Mouse (Mus musculus) embryonic facial prominence, embryonic 11.5 days (tissue): ENCODE results near the gene 5330417C22Rik. TPM values are rescaled to one million over a fixed set of nuclear protein-coding genes. Genes with fewer than 3 reads are reported as not detected.
A peak's percentile ranks its signal among the peaks of the same experiment; 100 is the strongest.

Experiments used
- ATAC-seq: fragments of 200-750 bp; cut with Nextera tagmentation; replicated peaks from 2 replicates; pipeline ENCODE4 v1.8.0; 2017; ENCODE audit warnings: low read depth; ENCODE audit not compliant: insufficient number of reproducible peaks, low FRiP score, low TSS enrichment
- DNase-seq: peaks from one replicate; pipeline ENCODE4 v3.0.0-alpha.2; 2015; ENCODE audit warnings: low spot score
- H3K27ac ChIP-seq: fragments of 300-500 bp; sonication (generic); replicated peaks from 2 replicates; pipeline ENCODE4 v1.5.1; 2014; ENCODE audit warnings: mild to moderate bottlenecking, low read depth, low read length, control low read depth
- H3K27me3 ChIP-seq: fragments of 300-500 bp; sonication (generic); 2 replicates; pipeline ENCODE4 v1.6.1; 2014; ENCODE audit warnings: mild to moderate bottlenecking, low read length, moderate library complexity, mixed read lengths; ENCODE audit not compliant: control insufficient read depth, insufficient read depth
- H3K36me3 ChIP-seq: fragments of 300-500 bp; sonication (generic); replicated peaks from 2 replicates; pipeline ENCODE4 v1.6.1; 2014; ENCODE audit warnings: low read depth, mild to moderate bottlenecking, low read length, moderate library complexity, mixed read lengths; ENCODE audit not compliant: control insufficient read depth, insufficient read depth
- H3K4me1 ChIP-seq: fragments of 300-500 bp; sonication (generic); 2 replicates; pipeline ENCODE4 v1.6.1; 2014; ENCODE audit warnings: low read length, mixed read lengths; ENCODE audit not compliant: control insufficient read depth, insufficient read depth
- H3K4me2 ChIP-seq: fragments of 300-500 bp; sonication (generic); 2 replicates; pipeline ENCODE4 v1.6.1; 2014; ENCODE audit warnings: low read depth, mild to moderate bottlenecking, control low read depth, low read length, moderate library complexity
- H3K4me3 ChIP-seq: fragments of 300-500 bp; sonication (generic); 2 replicates; pipeline ENCODE4 v1.5.1; 2014; ENCODE audit warnings: low read depth, low read length, control low read depth
- H3K9ac ChIP-seq: fragments of 300-500 bp; sonication (generic); replicated peaks from 2 replicates; pipeline ENCODE4 v1.6.1; 2014; ENCODE audit warnings: mild to moderate bottlenecking, control low read depth, low read length
- H3K9me3 ChIP-seq: fragments of 300-500 bp; sonication (generic); replicated peaks from 2 replicates; pipeline ENCODE4 v1.6.1; 2016; ENCODE audit warnings: mild to moderate bottlenecking, low read length, inconsistent platforms, mixed read lengths; ENCODE audit not compliant: control insufficient read depth
- whole genome bisulfite sequencing: fragments of 180-500 bp; shearing (Covaris S2); extraction: QIAGEN DNeasy Blood & Tissue Kit; methylation state at CpG from one replicate; pipeline ENCODE4 v1.1.7; 2014; 5-methylcytosine and 5-hydroxymethylcytosine counted together
- polyA plus RNA-seq: library from polyadenylated mRNA; unstranded; fragments of >200 nt; fragmentation: Nextera tagmentation; extraction: Ambion mirVana; gene quantifications from 2 replicates; pipeline ENCODE4 v1.2.1, GENCODE M21; 2014

5330417C22Rik gene
- polyA plus RNA-seq, 1 experiment from 2014 or later = 0.48 TPM

GRCm38 (mm10) chr3:108567990-108568877 is 31.9 kb upstream of the 5330417C22Rik start:
- Histone ChIP-seq H3K9me3 (no peaks in the 10 kb centered on the region), H3K9ac (no peak overlapping the region), H3K4me1 (no peaks in the 10 kb centered on the region), H3K4me3 (no peak overlapping the region), H3K4me2 (no peak overlapping the region), H3K36me3 (no peaks in the 10 kb centered on the region), H3K27me3 (no peaks in the 10 kb centered on the region), H3K27ac (no peak overlapping the region)
- peak; percentile 43 for DNase-seq
- WGBS = 20% methylated on average over 15 of the region's 15 CpGs
- no peak for ATAC-seq

- H3K9me3 ChIP-seq = no peaks in the 10 kb centered on the region
- no peaks in the 10 kb centered on the region for H3K4me1 ChIP-seq
- WGBS = 6% methylated on average over 4 of the region's 4 CpGs
- H3K27ac ChIP-seq = peak overlapping the region; percentile 81
- H3K36me3 ChIP-seq = no peaks in the 10 kb centered on the region
- H3K4me3 ChIP-seq = peak overlapping the region; percentile 89
- peak overlapping the region; percentile 47 for H3K9ac ChIP-seq
- H3K4me2 ChIP-seq = peak overlapping the region; percentile 71
- DNase-seq = peak; percentile 93
- no peaks in the 10 kb centered on the region for H3K27me3 ChIP-seq
- ATAC-seq = 0 out of 2 replicates have a peak, but pooled peaks have one; percentile 8
Measured at GRCm38 (mm10) chr3:108563309-108563708, 27.0 kb upstream of the 5330417C22Rik start.

GRCm38 (mm10) chr3:108562777-108563271 is 26.5 kb upstream of the 5330417C22Rik start:
- H3K9ac ChIP-seq = peak overlapping the region; percentile 47
- peak; percentile 37 for DNase-seq
- peak; percentile 45; the same call in 1 of the 2 replicates for ATAC-seq
- H3K4me2 ChIP-seq = peak overlapping the region; percentile 71
- 8% methylated on average over 15 of the region's 15 CpGs for WGBS
- H3K27ac ChIP-seq = peak overlapping the region; percentile 81
- H3K4me1 ChIP-seq = no peaks in the 10 kb centered on the region
- H3K9me3 ChIP-seq = no peaks in the 10 kb centered on the region
- no peaks in the 10 kb centered on the region for H3K36me3 ChIP-seq
- H3K27me3 ChIP-seq = no peaks in the 10 kb centered on the region
- H3K4me3 ChIP-seq = peak overlapping the region; percentile 89

GRCm38 (mm10) chr3:108562133-108562730 is 25.9 kb upstream of the 5330417C22Rik start, which contains the start of gene Tmem167b:
Gene Tmem167b, minus strand, starts transcription at chr3:108562466.
- Histone ChIP-seq H3K36me3 (no peaks in the 10 kb centered on the region), H3K27me3 (no peaks in the 10 kb centered on the region), H3K4me1 (no peaks in the 10 kb centered on the region), H3K27ac (peak within 1 kb of the TSS; percentile 81), H3K4me3 (peak within 1 kb of the TSS; percentile 89), H3K9ac (peak within 1 kb of the TSS; percentile 78), H3K9me3 (no peaks in the 10 kb centered on the region), H3K4me2 (peak within 1 kb of the TSS; percentile 71)
- ATAC-seq = peak; percentile 95
- WGBS = under 1% methylated on average over 43 of the region's 45 CpGs
- peak; percentile 100 for DNase-seq

- Histone ChIP-seq H3K9ac (no peak overlapping the region), H3K27ac (no peak overlapping the region), H3K4me2 (no peak overlapping the region), H3K36me3 (no peaks in the 10 kb centered on the region), H3K4me3 (no peak overlapping the region), H3K4me1 (no peaks in the 10 kb centered on the region), H3K27me3 (no peaks in the 10 kb centered on the region), H3K9me3 (no peaks in the 10 kb centered on the region)
- 92% methylated on average over 4 of the region's 4 CpGs for WGBS
- DNase-seq (no peak), ATAC-seq (no peak)
Measured at GRCm38 (mm10) chr3:108557888-108558287, 21.6 kb upstream of the 5330417C22Rik start.

- Histone ChIP-seq H3K4me3 (peak overlapping the region; percentile 94), H3K9ac (peak overlapping the region; percentile 96), H3K27me3 (no peaks in the 10 kb centered on the region), H3K36me3 (no peaks in the 10 kb centered on the region), H3K4me1 (no peaks in the 10 kb centered on the region), H3K27ac (peak overlapping the region; percentile 78), H3K4me2 (peak overlapping the region; percentile 74), H3K9me3 (no peaks in the 10 kb centered on the region)
- peak; percentile 98 for DNase-seq
- ATAC-seq = peak; percentile 96
- 18% methylated on average over 21 of the region's 22 CpGs for WGBS
Measured at GRCm38 (mm10) chr3:108554587-108555312, 18.4 kb upstream of the 5330417C22Rik start.

- peak overlapping the region; percentile 96 for H3K9ac ChIP-seq
- H3K27me3 ChIP-seq = no peaks in the 10 kb centered on the region
- H3K4me2 ChIP-seq = peak overlapping the region; percentile 74
- no peaks in the 10 kb centered on the region for H3K4me1 ChIP-seq
- peak; percentile 52 for DNase-seq
- no peaks in the 10 kb centered on the region for H3K9me3 ChIP-seq
- peak; percentile 63 for ATAC-seq
- peak overlapping the region; percentile 78 for H3K27ac ChIP-seq
- H3K36me3 ChIP-seq = no peaks in the 10 kb centered on the region
- WGBS = 1% methylated on average over 42 of the region's 42 CpGs
- peak overlapping the region; percentile 94 for H3K4me3 ChIP-seq
Measured at GRCm38 (mm10) chr3:108554111-108554561, 17.8 kb upstream of the 5330417C22Rik start.
